Mouse (Mus musculus): Measurements from ENCODE around the gene Mical1. TPM values are rescaled to one million over a fixed set of nuclear protein-coding genes. Genes with fewer than 3 reads are reported as not detected.

The Mical1 gene
- total RNA-seq, 4 experiments from 2014 or later: 18.1 to 23.4 (median 21.1) TPM

- peak; percentile 29 to 67 for DNase-seq (ENCODE audit: low spot score in 2 of 2)
Measured at GRCm38 (mm10) chr10:41477278-41478181, 1.4 kb downstream of the Mical1 start.

GRCm38 (mm10) chr10:41479961-41480360, 3.8 kb downstream of the Mical1 start:
- DNase-seq (ENCODE audit: low spot score in 2 of 2): no peak

DNA sequence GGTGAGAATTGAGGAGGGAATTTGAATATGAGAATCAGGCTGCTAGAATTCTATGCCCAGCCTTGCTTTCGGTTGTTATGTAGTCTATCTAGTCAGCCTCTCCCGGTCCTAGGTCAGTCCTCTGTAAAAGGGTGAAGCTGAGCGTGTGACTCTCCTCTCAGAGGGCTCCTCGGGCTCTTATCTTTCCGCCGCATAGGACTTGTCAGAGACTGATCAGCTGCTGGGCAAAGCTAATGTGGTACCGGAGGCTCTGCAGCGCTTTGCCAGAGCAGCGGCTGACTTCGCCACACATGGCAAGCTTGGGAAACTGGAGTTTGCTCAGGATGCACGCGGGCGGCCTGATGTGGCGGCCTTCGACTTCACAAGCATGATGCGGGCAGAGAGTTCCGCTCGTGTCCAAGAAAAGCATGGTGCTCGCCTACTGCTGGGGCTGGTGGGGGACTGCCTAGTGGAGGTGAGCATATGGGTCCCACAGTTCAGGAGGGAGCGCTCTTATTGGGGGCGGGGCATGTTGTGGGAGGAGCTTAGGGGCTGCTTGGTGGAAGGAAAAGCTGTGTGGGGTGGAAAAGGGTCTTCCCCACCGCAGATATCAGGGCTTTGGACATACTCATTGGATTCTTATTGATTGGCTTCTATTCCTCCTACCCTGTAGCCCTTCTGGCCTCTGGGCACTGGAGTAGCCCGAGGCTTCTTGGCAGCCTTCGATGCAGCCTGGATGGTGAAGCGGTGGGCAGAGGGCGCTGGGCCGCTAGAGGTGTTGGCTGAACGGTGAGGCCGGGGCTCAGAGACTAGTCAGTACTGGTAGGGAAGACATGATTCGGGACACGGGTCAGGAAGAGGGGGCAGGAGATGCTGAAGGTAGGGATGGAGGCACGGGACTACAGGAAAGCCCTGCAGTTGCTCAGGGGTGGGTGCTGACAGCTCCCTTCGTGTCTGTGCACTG, 5.1 kb downstream of the Mical1 start:
- no peak for DNase-seq (ENCODE audit: low spot score in 2 of 2)

DNA sequence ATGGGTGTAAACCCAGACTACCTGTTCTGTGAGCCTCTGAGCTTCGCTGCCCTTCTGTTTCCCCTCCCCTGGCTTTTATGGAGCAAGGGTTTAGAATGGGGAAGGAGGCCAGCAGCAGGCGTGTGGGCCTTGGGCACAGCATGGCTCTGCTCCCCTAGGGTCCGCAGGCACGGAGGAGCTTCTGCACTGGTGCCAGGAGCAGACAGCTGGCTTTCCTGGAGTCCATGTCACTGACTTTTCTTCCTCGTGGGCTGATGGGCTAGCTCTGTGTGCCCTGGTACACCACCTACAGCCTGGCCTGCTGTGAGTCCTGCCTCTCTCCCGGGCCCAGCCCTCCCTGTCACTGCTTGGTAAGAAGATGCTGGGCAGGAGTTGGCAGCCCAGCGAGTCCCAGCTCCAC, 6.3 kb downstream of the Mical1 start:
- no peak for DNase-seq (ENCODE audit: low spot score in 2 of 2)

DNA sequence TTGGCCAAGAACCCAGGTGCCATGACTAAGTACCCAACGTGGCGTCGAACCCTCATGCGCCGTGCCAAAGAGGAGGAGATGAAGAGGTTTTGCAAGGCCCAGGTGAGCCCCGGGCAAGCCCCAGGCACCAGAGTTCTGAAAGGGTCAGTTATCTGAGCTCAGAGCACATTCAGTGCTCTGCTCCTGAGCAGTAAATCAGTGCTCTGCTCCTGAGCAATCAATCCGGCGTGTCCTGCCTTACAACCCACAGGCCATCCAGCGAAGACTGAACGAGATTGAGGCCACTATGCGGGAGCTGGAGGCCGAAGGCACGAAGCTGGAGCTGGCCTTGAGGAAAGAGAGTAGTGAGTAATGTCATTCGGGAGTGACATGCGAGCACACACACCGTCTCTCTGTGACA, 9.7 kb downstream of the Mical1 start:
- no peak for DNase-seq (ENCODE audit: low spot score in 2 of 2)

GRCm38 (mm10) chr10:41486506-41487170, 10.5 kb downstream of the Mical1 start:
- no peak for DNase-seq (ENCODE audit: low spot score in 2 of 2)

DNA sequence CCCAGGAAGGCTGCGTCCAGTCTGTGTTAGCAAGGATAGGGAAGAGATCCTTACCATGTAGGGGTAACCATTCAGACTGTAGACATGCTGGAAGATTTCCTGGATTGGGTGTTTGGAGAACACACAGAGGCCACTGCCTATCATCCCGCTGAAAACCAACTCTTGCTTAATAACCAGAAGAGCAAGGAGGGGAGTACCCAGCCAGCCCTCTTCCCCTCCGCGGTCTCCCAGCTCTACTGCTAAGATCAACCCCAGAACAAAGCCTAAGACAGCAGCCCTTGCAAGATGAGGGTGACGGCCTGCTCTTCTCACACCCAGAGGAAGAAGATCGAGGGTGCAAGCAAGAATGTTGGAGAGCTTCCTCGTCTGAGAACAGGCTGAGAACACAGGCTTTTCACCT, 12.8 kb downstream of the Mical1 start:
- DNase-seq (ENCODE audit: low spot score in 2 of 2): no peak

DNA sequence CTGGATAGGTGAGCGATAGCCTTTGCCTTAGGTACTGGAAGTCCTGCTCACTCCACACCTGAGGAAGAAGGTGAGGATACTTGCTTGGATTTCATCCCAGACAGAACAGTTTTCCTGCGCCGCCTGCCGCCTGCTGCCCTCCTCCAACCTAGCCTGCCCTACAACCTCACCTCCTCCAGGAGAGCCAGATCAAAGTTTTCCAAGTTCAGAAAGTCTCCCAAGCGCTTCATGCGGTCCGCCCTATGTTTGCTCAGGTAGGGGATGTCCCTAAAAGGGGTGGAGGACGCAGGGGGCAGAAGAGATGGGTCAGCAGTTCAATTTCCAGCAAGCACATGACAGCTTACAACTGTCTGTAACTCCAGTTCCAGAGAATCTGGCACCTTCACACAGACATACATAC, 13.2 kb downstream of the Mical1 start:
- DNase-seq (ENCODE audit: low spot score in 2 of 2): no peak

DNA sequence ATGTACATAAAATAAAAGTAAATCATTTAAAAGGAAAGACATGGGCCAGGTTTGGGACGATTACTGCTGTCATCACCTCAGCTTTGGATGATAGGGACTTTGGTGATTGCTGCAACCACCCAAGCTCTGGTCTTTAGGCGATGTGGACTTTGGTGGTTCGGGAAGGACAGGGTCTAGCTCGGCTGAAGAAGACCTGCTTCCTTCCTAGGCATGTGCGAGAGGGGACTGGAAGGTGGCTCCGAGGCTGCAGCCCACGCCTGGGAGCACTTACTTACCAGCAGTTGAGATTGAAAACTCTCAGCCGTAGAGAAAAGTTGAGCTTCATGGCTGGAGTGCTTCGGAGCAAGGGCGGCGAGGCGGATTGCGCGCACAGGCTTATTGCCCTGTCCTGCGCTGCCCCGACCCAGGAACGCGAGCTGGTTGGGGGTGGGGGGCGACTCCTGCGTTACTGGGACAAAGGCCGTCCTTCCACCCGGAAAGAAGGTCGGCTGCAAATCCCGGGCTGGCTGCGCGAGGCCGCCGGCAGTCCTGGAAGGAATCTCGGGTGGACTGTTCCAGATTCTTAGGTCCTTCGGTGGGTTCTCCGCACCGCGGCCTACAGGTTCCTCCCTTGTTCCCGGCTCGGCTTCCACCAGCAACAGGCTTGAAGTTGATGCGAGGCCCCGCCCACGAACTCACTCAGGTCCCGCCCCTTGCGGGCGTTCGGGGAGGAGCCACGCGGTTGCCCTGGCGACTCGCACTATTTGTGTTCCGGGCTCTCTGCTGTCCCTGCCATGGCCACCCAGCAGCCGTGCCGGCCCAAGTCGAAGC, 13.8 kb downstream of the Mical1 start, which contains the start of the genes Smpd2 and Ppil6:
Gene Smpd2 (minus strand): TSS at position 662 of the 810 bp plus-strand sequence.
Gene Ppil6 (plus strand): TSS at position 732 of the 810 bp plus-strand sequence.
- peak; percentile 86 to 93 for DNase-seq (ENCODE audit: low spot score in 2 of 2)

- no peak for DNase-seq (ENCODE audit: low spot score in 2 of 2)
Measured at GRCm38 (mm10) chr10:41490518-41490873, 14.4 kb downstream of the Mical1 start.

DNA sequence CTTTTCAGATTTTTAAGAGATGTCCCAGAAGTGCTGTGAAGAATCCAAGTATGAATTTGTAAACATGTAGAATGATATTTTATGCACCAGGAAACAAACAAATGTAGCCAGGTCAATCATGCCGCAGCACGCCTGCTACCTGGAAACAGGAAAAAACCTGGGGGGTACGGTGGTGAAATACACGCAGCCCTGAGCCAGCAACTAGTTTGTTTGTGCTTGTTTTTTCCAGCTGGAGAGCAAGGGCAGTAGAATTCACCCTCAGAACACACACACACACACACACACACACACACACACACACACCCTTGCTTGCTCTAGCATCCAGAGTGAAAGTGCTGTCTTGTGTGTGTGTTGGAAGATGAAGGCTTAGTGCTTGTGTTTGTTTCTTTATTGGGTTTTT, 15.0 kb downstream of the Mical1 start:
- no peak for DNase-seq (ENCODE audit: low spot score in 2 of 2)

DNA sequence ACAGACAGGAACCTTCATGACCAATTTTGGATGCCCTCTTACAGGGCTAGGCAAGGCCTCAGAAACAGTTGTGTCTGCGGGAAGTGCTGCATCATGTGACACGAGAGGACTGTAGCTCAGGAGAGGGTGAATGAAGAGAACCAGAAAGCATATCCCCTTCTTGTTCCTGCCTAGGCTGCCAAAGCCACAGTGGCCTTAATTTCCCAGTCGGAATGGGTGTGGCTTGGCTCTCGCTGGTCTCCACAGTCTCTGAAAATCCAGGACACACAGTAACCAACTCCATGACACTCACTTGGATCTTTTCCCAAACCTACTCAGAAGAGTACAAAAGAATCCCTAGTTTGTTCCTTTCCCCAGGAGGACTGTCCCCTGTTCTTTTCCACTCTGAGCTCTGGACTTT, 24.8 kb downstream of the Mical1 start:
- peak in 1 of 2 experiments; percentile 44 for DNase-seq (ENCODE audit: low spot score in 2 of 2)

- no peak for DNase-seq (ENCODE audit: low spot score in 2 of 2)
Measured at GRCm38 (mm10) chr10:41504996-41505395, 28.9 kb downstream of the Mical1 start.

GRCm38 (mm10) chr10:41505446-41505845, 29.3 kb downstream of the Mical1 start:
- DNase-seq (ENCODE audit: low spot score in 2 of 2): peak in 1 of 2 experiments; percentile 53

DNA sequence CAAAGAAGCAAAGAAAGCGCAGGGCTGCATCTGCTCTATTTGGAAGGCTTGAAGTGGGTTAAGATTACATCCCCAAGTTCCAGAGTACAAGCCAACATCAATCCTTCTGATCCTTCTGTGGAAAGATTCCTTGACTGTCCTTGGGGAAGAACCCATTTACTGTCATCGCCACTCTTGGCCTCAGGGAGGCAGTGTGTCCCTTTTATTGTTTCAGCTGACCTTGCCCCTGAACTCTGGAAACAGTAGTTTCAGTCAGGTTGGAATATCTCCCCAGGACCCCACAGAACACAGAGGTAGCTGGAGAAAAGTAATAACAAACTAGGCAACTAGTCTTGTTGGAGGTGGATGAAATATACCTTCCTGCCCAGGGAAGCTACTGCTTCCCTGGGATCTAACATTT, 33.0 kb downstream of the Mical1 start:
- DNase-seq (ENCODE audit: low spot score in 2 of 2): no peak

DNA sequence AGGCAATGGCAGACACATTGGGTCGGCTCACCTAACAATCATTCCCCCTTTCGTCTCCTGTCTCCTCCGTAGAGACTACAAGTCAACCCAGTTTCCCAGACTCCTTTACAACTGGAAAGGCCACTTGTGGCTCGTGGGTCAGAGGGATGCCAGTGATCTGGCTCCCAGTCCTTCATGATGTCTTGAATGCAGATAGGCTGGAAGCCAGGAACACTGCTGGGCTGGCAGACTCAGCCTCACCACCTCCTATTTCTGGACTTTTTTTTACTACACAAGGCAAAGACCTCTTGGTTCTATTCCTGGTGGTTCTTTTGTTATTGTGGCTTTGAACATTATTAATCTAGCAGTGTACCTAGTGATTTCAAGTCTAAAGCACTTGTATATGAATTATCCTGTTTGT, 38.2 kb downstream of the Mical1 start:
- no peak for DNase-seq (ENCODE audit: low spot score in 2 of 2)

DNA sequence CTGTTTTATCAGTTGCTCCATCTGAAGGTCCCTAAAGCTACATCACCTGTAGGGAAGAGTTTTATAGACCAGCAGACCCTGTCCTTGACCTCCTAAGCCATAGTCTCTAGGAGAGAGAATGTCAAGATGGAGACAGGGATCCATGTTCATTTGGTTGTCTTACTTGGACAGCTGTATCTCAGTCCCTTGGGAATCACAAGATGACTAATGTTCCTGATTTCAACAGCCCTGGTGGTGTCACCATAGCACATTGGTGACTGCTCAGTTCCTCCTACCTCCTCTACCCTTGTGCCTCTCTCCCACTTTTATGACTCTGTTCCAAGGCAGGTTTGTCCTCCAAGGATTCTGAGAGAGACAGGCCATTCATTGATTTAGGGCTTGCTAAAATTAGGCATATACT, 38.8 kb downstream of the Mical1 start:
- no peak for DNase-seq (ENCODE audit: low spot score in 2 of 2)

DNA sequence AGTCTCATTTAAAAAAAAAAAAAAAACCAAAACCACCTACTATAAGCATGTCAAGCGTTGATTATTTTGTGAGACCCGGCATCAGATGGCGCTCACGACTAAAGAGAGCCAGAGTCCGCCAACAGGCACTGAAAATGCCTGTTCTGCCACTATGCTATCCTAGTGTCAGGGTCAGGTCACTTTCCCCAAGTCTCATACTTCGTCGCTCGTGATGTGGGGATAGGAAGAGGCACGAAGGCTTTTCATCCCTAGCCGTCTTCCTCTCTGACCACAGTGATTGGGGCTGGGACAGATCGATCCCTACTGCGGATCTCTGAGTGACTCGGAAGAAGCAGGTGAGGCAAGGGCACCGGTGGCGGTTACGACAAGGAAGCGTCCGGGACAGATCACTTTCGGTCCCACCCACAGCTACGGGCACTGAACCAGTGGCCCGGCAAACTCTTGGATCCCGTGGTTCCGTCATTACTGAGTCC, 42.4 kb downstream of the Mical1 start:
- DNase-seq (ENCODE audit: low spot score in 2 of 2): peak; percentile 41 to 61

DNA sequence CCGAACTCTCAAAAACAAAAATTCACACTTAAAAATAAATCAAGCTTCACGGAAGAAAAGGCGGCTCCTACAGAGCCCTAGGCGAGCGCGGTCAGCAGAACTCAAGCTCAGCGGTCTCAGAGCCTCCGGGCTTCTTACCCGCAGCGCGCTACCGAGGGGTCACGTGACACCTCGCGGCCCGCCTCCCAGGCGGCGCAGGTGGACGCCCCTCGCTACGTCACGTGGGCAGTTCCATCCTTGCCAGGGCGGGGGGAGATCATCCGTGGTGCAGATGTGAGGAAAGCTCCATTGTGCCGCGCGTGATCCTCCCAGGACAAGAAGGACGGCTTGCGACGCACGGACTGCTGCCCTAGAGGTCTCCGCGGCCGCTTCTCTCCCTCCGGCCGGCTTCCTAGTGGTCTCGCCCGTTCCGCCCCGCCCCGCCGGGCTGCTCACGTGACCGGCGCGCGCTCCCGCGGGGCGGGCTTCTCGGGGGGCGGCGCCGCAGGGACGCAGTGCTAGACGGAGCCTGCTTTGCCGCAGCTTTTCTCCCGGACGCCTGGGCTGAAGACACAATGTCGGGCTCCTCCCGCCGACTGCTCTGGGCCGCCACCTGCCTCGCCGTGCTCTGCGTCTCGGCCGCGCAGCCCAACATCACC, 43.0 kb downstream of the Mical1 start, which contains the start of gene Cd164:
Gene Cd164 (plus strand): TSS at position 434 of the 638 bp plus-strand sequence.
- peak; percentile 85 to 87 for DNase-seq (ENCODE audit: low spot score in 2 of 2)

Measured in left cerebral cortex, adult 8-10 months (tissue).